In the genomic region with DNA sequence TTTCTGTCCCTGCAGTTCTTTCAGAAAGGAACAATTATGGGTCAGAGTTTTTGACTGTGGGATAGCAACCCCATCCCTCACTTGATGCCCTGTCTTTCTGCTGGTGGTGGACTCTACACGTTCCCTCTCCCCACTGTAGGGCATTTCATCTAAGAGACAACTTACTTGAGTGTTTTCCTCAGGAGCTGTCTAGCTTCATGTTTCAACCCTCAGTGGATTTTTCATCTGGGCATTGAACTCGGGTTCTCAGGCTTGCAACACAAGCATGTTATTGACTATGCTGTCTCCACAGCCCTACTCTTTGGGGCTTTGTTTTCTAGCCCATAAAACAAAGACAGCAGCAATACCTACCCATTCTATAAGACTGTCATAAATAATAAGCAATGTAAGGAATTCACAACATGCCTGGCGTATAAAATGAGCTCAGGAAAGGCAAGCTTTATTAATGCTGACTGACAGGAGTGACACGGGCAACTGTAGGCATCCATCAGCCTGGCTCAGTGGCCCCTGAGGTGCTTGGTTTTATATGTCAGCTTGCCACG, we compare ENCODE assay signal across 27 mouse cellular contexts.
DNase-seq lines count a peak whose midpoint lies in the region; ATAC-seq and TF ChIP-seq lines count a peak whose summit lies in the region.
"Had no signal": no experiment of that assay in that cellular context is flagged by ENCODE, and none has a peak within 500 bp of the region (broad histone marks: within the 10 kb centered on the region; RNA-seq: fewer than 3 reads in every experiment).

No protein-coding gene starts in this region.

- no peaks in the 10 kb centered on the region for H3K9me3 ChIP-seq in intestine, postnatal 0 days (ENCODE audit: control insufficient read depth)
- H3K9me3 ChIP-seq: embryonic facial prominence, embryonic 15.5 days; forebrain, embryonic 12.5 days had no signal

- no peak overlapping the region for H3K4me3 ChIP-seq in spleen, adult 2 months (ENCODE audit: extremely low read depth, insufficient read depth, insufficient read length)
- H3K4me3 ChIP-seq in intestine, postnatal 0 days (ENCODE audit: low read depth, low read length) = no peak overlapping the region
- H3K4me3 ChIP-seq: embryonic facial prominence, embryonic 13.5 days; embryonic facial prominence, embryonic 15.5 days; erythroblast, embryonic 14.5 days; forebrain, embryonic 10.5 days; forebrain, embryonic 12.5 days had no signal

- peak overlapping the region; percentile 16; the same call in 1 of the 2 replicates for H3K27ac ChIP-seq in spleen, adult 2 months (ENCODE audit: insufficient read depth, low read length)
- no peak overlapping the region for H3K27ac ChIP-seq in intestine, postnatal 0 days (ENCODE audit: low read depth, low read length)
- H3K27ac ChIP-seq: embryonic facial prominence, embryonic 13.5 days; embryonic facial prominence, embryonic 15.5 days; forebrain, embryonic 10.5 days; forebrain, embryonic 12.5 days had no signal

- TF ChIP-seq POLR2A in spleen, adult 2 months (IDR thresholded peaks at IDR 0.05; ENCODE audit: low read depth, low read length) = no peak

- no peaks in the 10 kb centered on the region for H3K27me3 ChIP-seq in spleen, adult 2 months (ENCODE audit: control insufficient read depth, insufficient read depth, low read length)
- H3K27me3 ChIP-seq in intestine, postnatal 0 days (replicated peaks; ENCODE audit: control insufficient read depth, insufficient read depth, low read length) = no peaks in the 10 kb centered on the region
- H3K27me3 ChIP-seq: forebrain, embryonic 12.5 days; Patski had no signal

- H3K4me2 ChIP-seq in intestine, postnatal 0 days (replicated peaks; ENCODE audit: low read depth) = no peak overlapping the region
- H3K4me2 ChIP-seq: embryonic facial prominence, embryonic 13.5 days; embryonic facial prominence, embryonic 15.5 days; forebrain, embryonic 12.5 days had no signal

- no peak overlapping the region for H3K9ac ChIP-seq in intestine, postnatal 0 days (ENCODE audit: low read depth, low read length)
- H3K9ac ChIP-seq: embryonic facial prominence, embryonic 13.5 days; embryonic facial prominence, embryonic 15.5 days; forebrain, embryonic 12.5 days; forebrain, postnatal 0 days had no signal

- TF ChIP-seq CTCF in spleen, adult 2 months (IDR thresholded peaks at IDR 0.05; ENCODE audit: extremely low read depth, insufficient read depth, insufficient read length, insufficient replicate concordance) = no peak
- no peak for TF ChIP-seq CTCF in intestine, postnatal 0 days (IDR thresholded peaks at IDR 0.05; ENCODE audit: low read depth)

- WGBS in spleen, adult 2 months = 74% methylated on average over 5 of the region's 5 CpGs
- WGBS in intestine, postnatal 0 days = 80% methylated on average over 5 of the region's 5 CpGs

- DNase-seq in spleen, adult 2 months (ENCODE audit: low read depth in 1 of 2, low spot score in 2 of 2) = no peak
- no peak for DNase-seq in spleen, postnatal 10 days (ENCODE audit: low spot score in 2 of 2)
- DNase-seq in adipocyte (ENCODE audit: low spot score) = peak; percentile 94
- no peak for DNase-seq in urinary bladder, postnatal 14 days (ENCODE audit: low spot score)
- DNase-seq: adrenal gland, adult 2 months; adrenal gland, postnatal 10 days; adrenal gland, postnatal 25 days; B cell, adult 2 months; cerebellum, adult 11 months; cerebellum, adult 18-20 months; cerebellum, adult 8-10 months; cerebellum, adult 9-11 months; cerebellum, postnatal 14 days; cerebellum, postnatal 36 days; embryo, embryonic 11 days; forebrain, postnatal 0 days had no signal

- no peak for ATAC-seq in intestine, postnatal 0 days
- ATAC-seq: activated CD4-positive, CD25-positive, alpha-beta regulatory T cell, adult 4 months; CD4-positive, CD25-positive, alpha-beta regulatory T cell, adult 4 months; forebrain, embryonic 14.5 days; forebrain, postnatal 0 days; Patski had no signal

- no peaks in the 10 kb centered on the region for H3K36me3 ChIP-seq in spleen, adult 2 months (ENCODE audit: control insufficient read depth, insufficient read depth, low read length)
- H3K36me3 ChIP-seq in intestine, postnatal 0 days (ENCODE audit: control insufficient read depth, insufficient read depth) = no peaks in the 10 kb centered on the region
- H3K36me3 ChIP-seq: embryonic facial prominence, embryonic 13.5 days; embryonic facial prominence, embryonic 15.5 days; forebrain, embryonic 10.5 days; forebrain, embryonic 12.5 days; G1E had no signal

- H3K4me1 ChIP-seq in spleen, adult 2 months (ENCODE audit: control insufficient read depth, insufficient read depth, insufficient read length) = peaks cover 18% of the 10 kb centered on the region
- H3K4me1 ChIP-seq in intestine, postnatal 0 days (replicated peaks; ENCODE audit: control insufficient read depth, insufficient read depth, low read length) = 0 out of 2 replicates have a peak, but pooled peaks cover 9% of the 10 kb centered on the region
- H3K4me1 ChIP-seq: forebrain, embryonic 12.5 days had no signal
